Mouse (Mus musculus): Measurements from ENCODE around the gene Sub1. TPM values are rescaled to one million over a fixed set of nuclear protein-coding genes. Genes with fewer than 3 reads are reported as not detected.

Sub1 gene
- polyA plus RNA-seq, 2 experiments = 226 to 728 TPM

GRCm38 (mm10) chr15:12030221-12030620, 33.4 kb upstream of the Sub1 start:
- WGBS = 72% methylated on average over 4 of the region's 4 CpGs
- TF ChIP-seq POLR2A (IDR thresholded peaks at IDR 0.05; ENCODE audit: borderline replicate concordance, extremely low read depth, insufficient read depth, insufficient read length) = no peak
- H3K36me3 ChIP-seq (ENCODE audit: control insufficient read depth, insufficient read depth, low read length) = no peaks in the 10 kb centered on the region
- H3K9ac ChIP-seq (ENCODE audit: low read depth, low read length, severe bottlenecking) = no peak overlapping the region
- H3K27me3 ChIP-seq (ENCODE audit: control insufficient read depth, insufficient read depth, low read length) = no peaks in the 10 kb centered on the region
- ATAC-seq (ENCODE audit: low FRiP score, low read depth) (no peak), DNase-seq (ENCODE audit: low spot score) (no peak)
- H3K4me2 ChIP-seq (replicated peaks; ENCODE audit: low read depth, low read length, severe bottlenecking) = no peak overlapping the region
- no peak overlapping the region for H3K4me3 ChIP-seq (replicated peaks; ENCODE audit: low read length)
- no peak overlapping the region for H3K27ac ChIP-seq (replicated peaks; ENCODE audit: low read depth, low read length)
- H3K4me1 ChIP-seq (ENCODE audit: control insufficient read depth, insufficient read depth, low read length) = no peaks in the 10 kb centered on the region
- no peaks in the 10 kb centered on the region for H3K9me3 ChIP-seq (ENCODE audit: control insufficient read depth, low read length)

- H3K9ac ChIP-seq (ENCODE audit: low read depth, low read length, severe bottlenecking) = no peak overlapping the region
- no peak overlapping the region for H3K4me2 ChIP-seq (replicated peaks; ENCODE audit: low read depth, low read length, severe bottlenecking)
- H3K9me3 ChIP-seq (ENCODE audit: control insufficient read depth, low read length) = no peaks in the 10 kb centered on the region
- no peaks in the 10 kb centered on the region for H3K36me3 ChIP-seq (ENCODE audit: control insufficient read depth, insufficient read depth, low read length)
- no peak overlapping the region for H3K4me3 ChIP-seq (replicated peaks; ENCODE audit: low read length)
- no peak for TF ChIP-seq POLR2A (IDR thresholded peaks at IDR 0.05; ENCODE audit: borderline replicate concordance, extremely low read depth, insufficient read depth, insufficient read length)
- H3K27ac ChIP-seq (replicated peaks; ENCODE audit: low read depth, low read length) = no peak overlapping the region
- DNase-seq (ENCODE audit: low spot score) (no peak), ATAC-seq (ENCODE audit: low FRiP score, low read depth) (no peak)
- peaks cover 3% of the 10 kb centered on the region; the same call in 1 of the 2 replicates for H3K4me1 ChIP-seq (ENCODE audit: control insufficient read depth, insufficient read depth, low read length)
- H3K27me3 ChIP-seq (ENCODE audit: control insufficient read depth, insufficient read depth, low read length) = no peaks in the 10 kb centered on the region
- 80% methylated on average over 3 of the region's 3 CpGs for WGBS
Observed at GRCm38 (mm10) chr15:12027807-12028206, 31.0 kb upstream of the Sub1 start.

GRCm38 (mm10) chr15:12026932-12027450, 30.2 kb upstream of the Sub1 start:
- no peak overlapping the region for H3K27ac ChIP-seq (replicated peaks; ENCODE audit: low read depth, low read length)
- no peaks in the 10 kb centered on the region for H3K9me3 ChIP-seq (ENCODE audit: control insufficient read depth, low read length)
- peaks cover 3% of the 10 kb centered on the region; the same call in 1 of the 2 replicates for H3K4me1 ChIP-seq (ENCODE audit: control insufficient read depth, insufficient read depth, low read length)
- ATAC-seq (ENCODE audit: low FRiP score, low read depth) (no peak), DNase-seq (ENCODE audit: low spot score) (no peak)
- no peak overlapping the region for H3K4me3 ChIP-seq (replicated peaks; ENCODE audit: low read length)
- no peaks in the 10 kb centered on the region for H3K36me3 ChIP-seq (ENCODE audit: control insufficient read depth, insufficient read depth, low read length)
- no peak overlapping the region for H3K4me2 ChIP-seq (replicated peaks; ENCODE audit: low read depth, low read length, severe bottlenecking)
- no peak overlapping the region for H3K9ac ChIP-seq (ENCODE audit: low read depth, low read length, severe bottlenecking)
- WGBS = 83% methylated on average over 5 of the region's 5 CpGs
- no peaks in the 10 kb centered on the region for H3K27me3 ChIP-seq (ENCODE audit: control insufficient read depth, insufficient read depth, low read length)
- no peak for TF ChIP-seq POLR2A (IDR thresholded peaks at IDR 0.05; ENCODE audit: borderline replicate concordance, extremely low read depth, insufficient read depth, insufficient read length)

- no peak for ATAC-seq (ENCODE audit: low FRiP score, low read depth)
Observed at GRCm38 (mm10) chr15:12026026-12026425, 29.2 kb upstream of the Sub1 start.

GRCm38 (mm10) chr15:12025341-12025740, 28.6 kb upstream of the Sub1 start:
- H3K9ac ChIP-seq (ENCODE audit: low read depth, low read length, severe bottlenecking) = no peak overlapping the region
- no peak overlapping the region for H3K27ac ChIP-seq (replicated peaks; ENCODE audit: low read depth, low read length)
- 82% methylated on average over 10 of the region's 10 CpGs for WGBS
- TF ChIP-seq POLR2A (IDR thresholded peaks at IDR 0.05; ENCODE audit: borderline replicate concordance, extremely low read depth, insufficient read depth, insufficient read length) = no peak
- H3K4me1 ChIP-seq (ENCODE audit: control insufficient read depth, insufficient read depth, low read length) = peaks cover 3% of the 10 kb centered on the region; the same call in 1 of the 2 replicates
- H3K4me2 ChIP-seq (replicated peaks; ENCODE audit: low read depth, low read length, severe bottlenecking) = no peak overlapping the region
- no peaks in the 10 kb centered on the region for H3K9me3 ChIP-seq (ENCODE audit: control insufficient read depth, low read length)
- no peaks in the 10 kb centered on the region for H3K36me3 ChIP-seq (ENCODE audit: control insufficient read depth, insufficient read depth, low read length)
- H3K4me3 ChIP-seq (replicated peaks; ENCODE audit: low read length) = no peak overlapping the region
- H3K27me3 ChIP-seq (ENCODE audit: control insufficient read depth, insufficient read depth, low read length) = no peaks in the 10 kb centered on the region
- no peak for ATAC-seq (ENCODE audit: low FRiP score, low read depth)
- no peak for DNase-seq (ENCODE audit: low spot score)

More at GRCm38 (mm10) chr15:12026026-12026425, 29.2 kb upstream of the Sub1 start:
- no peaks in the 10 kb centered on the region for H3K9me3 ChIP-seq (ENCODE audit: control insufficient read depth, low read length)
- H3K4me3 ChIP-seq (replicated peaks; ENCODE audit: low read length) = no peak overlapping the region
- DNase-seq (ENCODE audit: low spot score) = no peak
- 70% methylated on average over 5 of the region's 5 CpGs for WGBS
- H3K27ac ChIP-seq (replicated peaks; ENCODE audit: low read depth, low read length) = no peak overlapping the region
- no peaks in the 10 kb centered on the region for H3K36me3 ChIP-seq (ENCODE audit: control insufficient read depth, insufficient read depth, low read length)
- no peak overlapping the region for H3K9ac ChIP-seq (ENCODE audit: low read depth, low read length, severe bottlenecking)
- no peak overlapping the region for H3K4me2 ChIP-seq (replicated peaks; ENCODE audit: low read depth, low read length, severe bottlenecking)
- no peaks in the 10 kb centered on the region for H3K27me3 ChIP-seq (ENCODE audit: control insufficient read depth, insufficient read depth, low read length)
- TF ChIP-seq POLR2A (IDR thresholded peaks at IDR 0.05; ENCODE audit: borderline replicate concordance, extremely low read depth, insufficient read depth, insufficient read length) = no peak
- H3K4me1 ChIP-seq (ENCODE audit: control insufficient read depth, insufficient read depth, low read length) = peaks cover 3% of the 10 kb centered on the region; the same call in 1 of the 2 replicates
